9 mouse cellular contexts compared by ENCODE assay signal in the genomic region with DNA sequence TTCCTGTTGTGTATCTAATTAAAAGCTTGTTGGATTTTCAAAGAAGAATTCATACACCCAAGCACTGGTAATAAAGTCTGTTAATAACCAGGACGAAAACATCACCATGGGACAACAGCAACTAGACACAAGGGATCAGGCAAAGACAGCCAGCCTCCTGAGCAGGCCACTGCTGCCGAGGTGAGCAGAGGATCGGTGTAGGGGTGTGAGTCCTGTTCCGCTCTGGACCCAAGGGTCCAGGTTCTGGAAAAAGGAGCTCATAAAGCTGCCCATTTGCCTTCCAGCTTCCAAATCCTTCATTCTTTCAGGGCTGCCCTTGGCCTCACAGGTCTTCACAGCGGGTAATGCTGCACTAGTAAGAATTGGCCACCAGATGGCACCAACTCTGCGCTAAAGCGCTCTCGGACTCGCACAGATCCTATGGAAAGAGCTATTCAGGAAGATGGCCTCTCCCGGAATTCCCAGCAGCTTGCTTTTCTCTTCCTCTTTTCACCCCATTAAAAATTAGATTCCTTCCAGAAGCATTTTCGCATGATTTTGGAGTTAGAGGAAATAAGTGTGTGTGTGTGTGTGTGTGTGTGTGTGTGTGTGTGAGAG.
DNase-seq lines count a peak whose midpoint lies in the region; ATAC-seq and TF ChIP-seq lines count a peak whose summit lies in the region.
"Had no signal": no experiment of that assay in that cellular context is flagged by ENCODE, and none has a peak within 500 bp of the region (broad histone marks: within the 10 kb centered on the region; RNA-seq: fewer than 3 reads in every experiment).

No protein-coding gene starts in this region.

- no peaks in the 10 kb centered on the region for H3K27me3 ChIP-seq in G1E (ENCODE audit: insufficient read depth, low read length)
- no peaks in the 10 kb centered on the region for H3K27me3 ChIP-seq in forebrain, embryonic 14.5 days (replicated peaks; ENCODE audit: control insufficient read depth, insufficient read depth, low read length)

- peak; percentile 38; the same call in 1 of the 2 replicates for TF ChIP-seq CTCF in G1E (IDR thresholded peaks at IDR 0.05; ENCODE audit: low read depth, low read length)

- no peaks in the 10 kb centered on the region for H3K9me3 ChIP-seq in G1E (replicated peaks)
- no peaks in the 10 kb centered on the region for H3K9me3 ChIP-seq in forebrain, embryonic 14.5 days (replicated peaks; ENCODE audit: control insufficient read depth, low read length)

- no peaks in the 10 kb centered on the region for H3K4me1 ChIP-seq in G1E (ENCODE audit: insufficient read depth, low read depth, low read length)
- H3K4me1 ChIP-seq in forebrain, embryonic 14.5 days (ENCODE audit: control insufficient read depth, insufficient read depth, low read length) = peaks cover 2% of the 10 kb centered on the region; the same call in 1 of the 2 replicates

- 14% methylated on average over 11 of the region's 11 CpGs for WGBS in forebrain, embryonic 14.5 days

- no peaks in the 10 kb centered on the region for H3K36me3 ChIP-seq in G1E (replicated peaks)
- H3K36me3 ChIP-seq in forebrain, embryonic 14.5 days (ENCODE audit: control insufficient read depth, insufficient read depth, low read length) = no peaks in the 10 kb centered on the region

- intact Hi-C loops in heart, postnatal 10 days (cut with DNase I) = loop anchor here (1.0 kb wide), 2 partner anchors 431 to 530 kb away; no protein-coding TSS in a partner anchor

- no peak for ATAC-seq in G1E (ENCODE audit: extremely low read depth, insufficient number of reproducible peaks, low FRiP score, poor library complexity, severe bottlenecking)
- peak; percentile 97 for ATAC-seq in forebrain, embryonic 14.5 days

- DNase-seq in G1E (ENCODE audit: low spot score) = peak; percentile 8
- peak; percentile 73 for DNase-seq in cerebellum, adult 11 months
- peak; percentile 95 for DNase-seq in forebrain, embryonic 14.5 days (ENCODE audit: low spot score)
- peak; percentile 89 to 91 for DNase-seq in heart, postnatal 10 days
- peak; percentile 87 to 90 for DNase-seq in kidney, postnatal 4 days
- DNase-seq in lung, adult 18-20 months = peak; percentile 61 to 64
- DNase-seq in ovary, postnatal 14 days (ENCODE audit: low spot score) = peak; percentile 83
- DNase-seq in urinary bladder, postnatal 10 days (ENCODE audit: low spot score) = peak; percentile 32

- no peak overlapping the region for H3K4me3 ChIP-seq in G1E (ENCODE audit: low read depth, low read length)
- H3K4me3 ChIP-seq in forebrain, embryonic 14.5 days (ENCODE audit: low read depth, low read length) = no peak overlapping the region

- no peak overlapping the region for H3K27ac ChIP-seq in forebrain, embryonic 14.5 days (ENCODE audit: low read depth, low read length)
- H3K27ac ChIP-seq: macrophage had no signal

- peak overlapping the region; percentile 16; the same call in 1 of the 2 replicates for H3K4me2 ChIP-seq in forebrain, embryonic 14.5 days (ENCODE audit: low read length)

- no peak overlapping the region; the same call in 1 of the 2 replicates for H3K9ac ChIP-seq in forebrain, embryonic 14.5 days (ENCODE audit: low read length)

Comparison
In these comparisons a context has a peak if more than half of its experiments do, and no peak if none do; other contexts are left out.
1. DNase-seq: peak in every context shown above with its lines; median percentile 95 in forebrain, embryonic 14.5 days; 90 in heart, postnatal 10 days; 88 in kidney, postnatal 4 days; 83 in ovary, postnatal 14 days; 73 in cerebellum, adult 11 months; 62 in lung, adult 18-20 months; 32 in urinary bladder, postnatal 10 days; 8 in G1E.